11 mouse cellular contexts compared by ENCODE assay signal in the genomic region with DNA sequence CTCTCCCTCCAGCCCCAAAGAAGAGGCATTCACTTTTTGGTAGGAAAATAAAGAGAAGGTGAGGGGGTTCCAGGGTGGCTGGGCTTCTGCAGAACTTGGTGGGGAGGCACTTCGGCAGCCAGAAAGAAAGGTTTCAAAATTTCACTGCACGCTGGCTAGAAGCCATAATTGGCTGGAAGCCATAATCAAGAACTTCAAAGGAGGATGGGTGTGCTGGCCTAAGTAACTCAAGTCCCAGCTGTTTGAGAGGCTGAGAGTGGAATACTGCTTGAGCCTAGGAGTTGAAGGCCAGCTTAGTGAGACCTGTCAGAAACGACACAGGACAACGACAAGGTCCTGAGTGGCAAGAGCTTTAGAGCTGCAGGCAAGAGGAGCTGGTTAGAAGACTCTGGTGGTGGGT.
DNase-seq lines count a peak whose midpoint lies in the region; ATAC-seq and TF ChIP-seq lines count a peak whose summit lies in the region.
"Had no signal": no experiment of that assay in that cellular context is flagged by ENCODE, and none has a peak within 500 bp of the region (broad histone marks: within the 10 kb centered on the region; RNA-seq: fewer than 3 reads in every experiment).

No protein-coding gene starts in this region.

- DNase-seq in heart, adult 8-10 months (ENCODE audit: low spot score): peak; percentile 27
- DNase-seq in 3134 (ENCODE audit: extremely low read depth, insufficient read length, low spot score): peak; percentile 24
- peak; percentile 64 for DNase-seq in brain, embryonic 14.5 days (ENCODE audit: low read depth)
- DNase-seq in frontal cortex, postnatal 25 days (ENCODE audit: low spot score in 2 of 2): no peak
- DNase-seq in thymus, postnatal 10 days (ENCODE audit: low spot score in 2 of 2): no peak
- no peak for DNase-seq in gastrocnemius, adult 18-20 months (ENCODE audit: low spot score)

- no peak overlapping the region for H3K27ac ChIP-seq in heart, embryonic 11.5 days (ENCODE audit: low read depth, low read length)
- peak overlapping the region; percentile 77 for H3K27ac ChIP-seq in limb, embryonic 12.5 days
- H3K27ac ChIP-seq: liver, embryonic 14.5 days; neural tube, embryonic 12.5 days had no signal

- H3K9me3 ChIP-seq in heart, embryonic 11.5 days (replicated peaks; ENCODE audit: control insufficient read depth, low read length): no peaks in the 10 kb centered on the region
- no peaks in the 10 kb centered on the region for H3K9me3 ChIP-seq in limb, embryonic 12.5 days
- H3K9me3 ChIP-seq: neural tube, embryonic 12.5 days had no signal

- TF ChIP-seq CTCF in brain, embryonic 14.5 days (IDR thresholded peaks at IDR 0.05; ENCODE audit: borderline replicate concordance, extremely low read depth, insufficient read depth, insufficient read length): no peak

- no peak overlapping the region for H3K4me2 ChIP-seq in heart, embryonic 11.5 days
- peak overlapping the region; percentile 11; the same call in 1 of the 2 replicates for H3K4me2 ChIP-seq in limb, embryonic 12.5 days
- H3K4me2 ChIP-seq: neural tube, embryonic 12.5 days had no signal

- H3K9ac ChIP-seq in heart, embryonic 11.5 days (ENCODE audit: low read depth, low read length): no peak overlapping the region
- no peak overlapping the region for H3K9ac ChIP-seq in limb, embryonic 12.5 days (replicated peaks)
- H3K9ac ChIP-seq: liver, embryonic 14.5 days; neural tube, embryonic 12.5 days had no signal

- H3K36me3 ChIP-seq in heart, embryonic 11.5 days (ENCODE audit: control insufficient read depth, insufficient read depth, low read length): no peaks in the 10 kb centered on the region
- no peaks in the 10 kb centered on the region for H3K36me3 ChIP-seq in limb, embryonic 12.5 days
- H3K36me3 ChIP-seq: neural tube, embryonic 12.5 days had no signal

- no peak for ATAC-seq in heart, embryonic 11.5 days (replicated peaks; ENCODE audit: insufficient number of reproducible peaks, low FRiP score, low TSS enrichment)
- ATAC-seq in limb, embryonic 12.5 days (ENCODE audit: insufficient number of reproducible peaks, insufficient read depth, low FRiP score, low TSS enrichment, low read depth): no peak

- 0 out of 2 replicates have a peak, but pooled peaks cover 5% of the 10 kb centered on the region for H3K4me1 ChIP-seq in heart, embryonic 11.5 days (ENCODE audit: control insufficient read depth, insufficient read depth, low read length)
- peaks cover 59% of the 10 kb centered on the region for H3K4me1 ChIP-seq in limb, embryonic 12.5 days (replicated peaks)

- no peak overlapping the region for H3K4me3 ChIP-seq in heart, embryonic 11.5 days (ENCODE audit: low read depth, low read length)
- H3K4me3 ChIP-seq in limb, embryonic 12.5 days (replicated peaks): no peak overlapping the region
- H3K4me3 ChIP-seq: neural tube, embryonic 12.5 days had no signal

- WGBS in heart, embryonic 11.5 days (ENCODE audit: insufficient replicate concordance): 58% methylated on average over 4 of the region's 4 CpGs
- 18% methylated on average over 4 of the region's 4 CpGs for WGBS in limb, embryonic 12.5 days

- TF ChIP-seq POLR2A in brain, embryonic 14.5 days (IDR thresholded peaks at IDR 0.05; ENCODE audit: borderline replicate concordance, extremely low read depth, insufficient read depth, insufficient read length, poor library complexity, severe bottlenecking): no peak

- peaks cover 20% of the 10 kb centered on the region for H3K27me3 ChIP-seq in heart, embryonic 11.5 days (ENCODE audit: control insufficient read depth, insufficient read depth, low read length)
- no peaks in the 10 kb centered on the region for H3K27me3 ChIP-seq in limb, embryonic 12.5 days
- H3K27me3 ChIP-seq: CH12.LX; neural tube, embryonic 12.5 days had no signal

Comparison
In these comparisons a context has a peak if more than half of its experiments do, and no peak if none do; other contexts are left out.
1. DNase-seq: peak in heart, adult 8-10 months (single experiment), 3134 (single experiment) and brain, embryonic 14.5 days (single experiment); none in frontal cortex, postnatal 25 days (0 of 2), thymus, postnatal 10 days (0 of 2) and gastrocnemius, adult 18-20 months (single experiment).